Mouse (Mus musculus) cerebellum, postnatal 36 days (tissue): ENCODE data around the gene Wnt2.

Experiments used
- DNase-seq, 2 experiments: peaks; one replicate each; pipeline ENCODE4 v3.0.0; 2021 to 2022; ENCODE audit warnings: mixed read lengths in 2 of 2

The Wnt2 gene

DNA sequence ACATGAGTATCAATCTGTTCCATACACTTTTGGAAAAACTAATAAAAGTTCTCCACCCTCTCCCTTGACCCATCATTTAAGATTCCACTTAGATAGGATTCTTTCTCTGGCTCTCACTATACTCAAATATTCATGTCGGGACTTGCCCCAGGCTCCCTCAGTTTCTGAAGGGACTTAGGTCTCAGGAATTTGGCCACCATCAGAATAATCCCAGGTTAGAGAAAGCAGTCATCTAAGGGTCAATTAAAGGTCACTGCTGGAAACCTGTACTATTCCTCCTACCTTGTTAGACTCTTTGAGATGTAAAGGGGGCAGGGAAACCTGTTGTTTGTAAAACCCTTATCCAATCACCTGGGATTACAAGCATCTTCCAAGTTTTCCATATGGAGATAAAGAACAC lies 53.2 kb downstream of the Wnt2 start:
- no peak for DNase-seq

- DNase-seq: no peak
Observed at GRCm38 (mm10) chr6:17974416-17974815, 56.0 kb downstream of the Wnt2 start.

DNA sequence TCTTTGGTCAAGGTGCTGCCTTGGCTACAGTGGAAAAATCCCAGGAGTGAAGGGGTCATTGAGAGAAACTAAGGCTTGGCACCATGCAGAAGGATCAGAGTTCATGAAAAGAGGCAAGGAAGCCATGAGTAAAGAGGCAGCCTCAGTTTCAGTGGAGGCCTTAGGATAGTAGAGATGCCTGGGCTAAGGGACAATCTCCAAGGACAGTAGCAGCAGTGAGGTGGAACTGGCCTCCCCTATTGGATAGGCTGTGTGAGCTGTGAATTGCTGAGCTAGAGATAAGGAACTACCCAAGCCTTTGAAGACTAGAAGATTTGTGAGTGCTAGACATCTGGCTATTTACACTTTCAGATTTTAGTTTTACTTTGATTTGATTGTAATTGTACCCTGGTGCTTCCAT lies 59.0 kb downstream of the Wnt2 start:
- DNase-seq: no peak

- no peak for DNase-seq
Observed at GRCm38 (mm10) chr6:17969815-17970214, 60.6 kb downstream of the Wnt2 start.

DNA sequence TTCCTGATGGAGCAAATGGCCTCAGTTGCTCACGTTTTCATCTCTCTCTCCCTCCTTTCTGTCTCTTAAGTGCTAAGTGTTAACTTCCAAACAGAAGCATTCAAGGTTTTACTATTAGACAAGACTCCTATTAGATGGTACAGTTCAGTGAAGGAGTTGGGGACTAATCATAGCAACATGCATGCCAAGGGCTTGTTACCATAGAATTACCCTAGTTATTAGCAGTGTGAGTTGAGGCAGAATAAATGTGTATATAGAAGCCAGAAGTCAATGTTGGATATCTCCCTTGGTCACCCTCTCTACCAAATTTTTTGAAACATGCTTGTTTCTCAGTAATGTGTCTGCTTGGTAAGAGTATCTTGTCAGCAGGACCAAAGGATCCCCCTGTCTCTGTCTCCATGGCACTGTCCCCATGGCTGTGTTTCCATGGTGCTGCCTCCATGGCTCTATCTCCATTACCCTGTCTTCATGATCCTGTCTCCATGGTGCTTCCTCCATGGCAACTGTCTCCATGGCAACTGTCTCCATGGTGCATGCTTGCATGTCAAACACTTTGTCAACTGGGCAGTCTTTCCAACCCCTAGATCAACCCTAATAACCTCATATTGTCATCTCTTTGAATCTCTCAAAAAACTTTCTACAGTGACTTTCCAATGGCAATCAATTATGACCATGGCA lies 61.8 kb downstream of the Wnt2 start:
- no peak for DNase-seq

- no peak for DNase-seq
Observed at GRCm38 (mm10) chr6:17963455-17963854, 66.9 kb downstream of the Wnt2 start.

GRCm38 (mm10) chr6:17951779-17952178 lies 78.6 kb downstream of the Wnt2 start:
- DNase-seq: no peak

GRCm38 (mm10) chr6:17949103-17949502 lies 81.3 kb downstream of the Wnt2 start:
- DNase-seq: no peak

GRCm38 (mm10) chr6:17947130-17947831 lies 83.1 kb downstream of the Wnt2 start:
- no peak for DNase-seq

- no peak for DNase-seq
Observed at GRCm38 (mm10) chr6:17946456-17946855, 83.9 kb downstream of the Wnt2 start.

DNA sequence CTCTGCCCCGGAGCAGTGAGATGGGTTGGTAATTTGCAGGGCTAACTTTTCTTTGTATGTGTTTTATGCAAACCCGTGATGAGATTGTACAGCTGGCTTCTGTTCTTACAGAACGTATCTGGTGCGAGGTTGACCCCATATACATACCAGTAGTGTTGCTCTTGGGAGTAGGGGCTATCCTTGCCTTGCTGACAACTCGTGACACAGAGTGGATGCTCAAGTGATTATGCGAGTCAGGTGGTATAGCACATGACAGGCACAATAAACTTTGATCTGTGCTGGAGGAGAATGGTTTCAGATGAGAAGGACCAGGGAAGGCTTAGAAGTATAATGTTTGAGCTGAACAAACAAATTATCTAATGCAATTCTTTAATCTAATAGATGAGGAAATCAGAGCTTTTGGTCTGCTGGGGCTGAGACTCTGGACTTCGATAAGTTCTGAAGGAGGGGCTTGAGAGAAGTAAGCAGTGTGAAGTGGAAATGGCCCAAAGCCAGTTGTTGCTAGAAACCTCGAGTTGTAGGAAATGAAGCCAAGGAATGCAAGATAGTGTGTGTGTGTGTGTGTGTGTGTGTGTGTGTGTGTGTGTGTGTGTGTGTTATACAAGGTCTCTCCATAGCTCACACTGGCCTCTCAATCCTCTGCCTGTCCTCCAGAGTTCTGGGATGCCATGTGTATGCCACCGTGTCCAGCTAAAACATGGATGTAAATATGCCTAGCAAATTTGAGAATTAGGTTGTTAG lies 86.3 kb downstream of the Wnt2 start:
- no peak for DNase-seq

- DNase-seq: no peak
Observed at GRCm38 (mm10) chr6:17942344-17942743, 88.0 kb downstream of the Wnt2 start.

- DNase-seq: no peak
Observed at GRCm38 (mm10) chr6:17941916-17942315, 88.5 kb downstream of the Wnt2 start.
